ENCODE assay signal across 8 mouse cellular contexts in the genomic region with DNA sequence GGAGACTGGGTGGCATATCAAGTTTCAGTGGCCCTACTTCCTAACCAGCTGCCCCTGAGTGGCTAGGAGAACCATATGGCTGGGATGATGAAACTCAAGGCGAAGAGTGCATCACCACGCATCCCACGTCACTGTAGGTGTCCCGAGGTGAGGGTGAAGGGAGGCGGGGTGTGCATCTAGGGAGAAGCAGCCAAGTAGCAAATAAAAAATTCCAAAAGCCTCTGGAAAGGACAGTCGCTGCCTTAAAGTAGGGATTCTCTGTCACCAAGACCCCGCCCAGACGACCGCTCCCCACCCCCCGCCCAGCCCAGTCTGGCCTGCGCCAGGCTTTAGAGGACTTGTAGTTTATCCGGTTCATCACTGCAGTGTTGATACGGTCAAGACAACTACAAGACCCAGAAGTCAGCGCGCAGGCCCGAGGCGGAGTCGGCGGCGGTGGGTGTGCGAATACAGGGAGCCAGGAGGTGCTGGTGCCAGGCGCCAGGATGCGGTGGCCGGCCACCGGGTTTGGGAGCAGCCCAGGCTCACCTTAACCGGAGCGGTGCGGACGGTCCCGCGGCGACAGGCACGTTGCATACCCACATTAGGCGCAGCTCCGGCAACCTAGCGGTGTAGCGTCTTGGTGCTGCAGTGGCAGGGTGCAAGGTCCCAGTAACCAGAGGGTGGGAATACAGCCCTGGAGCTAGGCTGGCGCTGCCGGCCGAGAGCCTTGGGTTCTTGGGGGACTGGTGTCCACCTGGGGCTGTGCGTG. TPM values are rescaled to one million over a fixed set of nuclear protein-coding genes. Genes with fewer than 3 reads are reported as not detected.
DNase-seq lines count a peak whose midpoint lies in the region; ATAC-seq lines count a peak whose summit lies in the region.

A gene (plus strand): TSS at position 452 of the 751 bp plus-strand sequence.

- H3K9me3 ChIP-seq in intestine, embryonic 15.5 days, result no peaks in the 10 kb centered on the region
- no peaks in the 10 kb centered on the region for H3K9me3 ChIP-seq in midbrain, embryonic 10.5 days (replicated peaks)

- WGBS in intestine, embryonic 15.5 days, result under 1% methylated on average over 41 of the region's 41 CpGs
- under 1% methylated on average over 41 of the region's 41 CpGs for WGBS in midbrain, embryonic 10.5 days

- DNase-seq in adrenal gland, adult (ENCODE audit: inconsistent age in 2 of 2, low spot score in 1 of 2), result peak; percentile 95 to 98
- peak; percentile 97 for DNase-seq in embryo, embryonic 10 days (ENCODE audit: low spot score)
- DNase-seq in gastrocnemius, postnatal 36 days, result peak; percentile 87 to 93
- DNase-seq in left cerebral cortex, postnatal 25 days (ENCODE audit: low spot score in 2 of 2), result peak; percentile 95 to 99
- DNase-seq in midbrain, embryonic 10.5 days (ENCODE audit: low spot score), result peak; percentile 95
- peak; percentile 89 for DNase-seq in right cerebral cortex, postnatal 4 days

- H3K27ac ChIP-seq in intestine, embryonic 15.5 days, result peak within 1 kb of the TSS; percentile 4; the same call in 1 of the 2 replicates
- H3K27ac ChIP-seq in midbrain, embryonic 10.5 days (replicated peaks), result peak within 1 kb of the TSS; percentile 84

- H3K4me1 ChIP-seq in intestine, embryonic 15.5 days (replicated peaks), result 0 out of 2 replicates have a peak, but pooled peaks cover 6% of the 10 kb centered on the region
- H3K4me1 ChIP-seq in midbrain, embryonic 10.5 days, result peaks cover 19% of the 10 kb centered on the region

- peak within 1 kb of the TSS; percentile 79 for H3K4me3 ChIP-seq in intestine, embryonic 15.5 days (replicated peaks)
- H3K4me3 ChIP-seq in midbrain, embryonic 10.5 days, result peak within 1 kb of the TSS; percentile 89

- H3K4me2 ChIP-seq in intestine, embryonic 15.5 days (replicated peaks), result peak within 1 kb of the TSS; percentile 98

- no peaks in the 10 kb centered on the region for H3K36me3 ChIP-seq in intestine, embryonic 15.5 days
- 0 out of 2 replicates have a peak, but pooled peaks cover 3% of the 10 kb centered on the region for H3K36me3 ChIP-seq in midbrain, embryonic 10.5 days

- H3K9ac ChIP-seq in intestine, embryonic 15.5 days, result peak within 1 kb of the TSS; percentile 75

- ATAC-seq in intestine, embryonic 15.5 days, result peak; percentile 99
- ATAC-seq in erythroid progenitor cell, adult 5-6 weeks (replicated peaks; ENCODE audit: low FRiP score, poor library complexity, severe bottlenecking), result no peak

- no peaks in the 10 kb centered on the region for H3K27me3 ChIP-seq in intestine, embryonic 15.5 days (replicated peaks)
- H3K27me3 ChIP-seq in midbrain, embryonic 10.5 days (ENCODE audit: low read depth, poor library complexity, severe bottlenecking), result peaks cover 9% of the 10 kb centered on the region; the same call in 1 of the 2 replicates

- intact Hi-C loops in gastrocnemius, postnatal 36 days (cut with DNase I), result no loop called here
- intact Hi-C loops in left cerebral cortex, postnatal 25 days (cut with DNase I), result loop anchor here (1.0 kb wide), 1 partner anchor 25 kb away; no protein-coding TSS in a partner anchor

RNA-seq across cellular contexts. Expression of the gene that starts here (rescaled TPM):
- total RNA-seq in gastrocnemius, postnatal 36 days (2021), result 100 to 1,000 TPM; 303 to 317 TPM
- polyA plus RNA-seq in intestine, embryonic 15.5 days (2015; fragmentation: Nextera tagmentation; extraction: Ambion mirVana), result 15.3 and 17.0 TPM in 2 replicates
- total RNA-seq in left cerebral cortex, postnatal 25 days (2021), result 10 to 100 TPM; 52.8 to 60.2 TPM
- 31.9 and 33.0 TPM in 2 replicates for polyA plus RNA-seq in midbrain, embryonic 10.5 days (2016; fragmentation: Nextera tagmentation; extraction: Ambion mirVana)
- total RNA-seq in erythroid progenitor cell, adult 5-6 weeks (2015; ENCODE audit: low replicate concordance), result not detected in 2 replicates
- total RNA-seq in erythroid progenitor cell, adult 5-6 weeks (2017; ENCODE audit: low replicate concordance), result 0.64 TPM in 1 of 2 replicates, not detected in the other

Comparison
In these comparisons a context has a peak if more than half of its experiments do, and no peak if none do; other contexts are left out.
1. RNA of the gene that starts here (total RNA-seq): 303 to 317 TPM in gastrocnemius, postnatal 36 days and 52.8 to 60.2 TPM in left cerebral cortex, postnatal 25 days; 0.64 TPM in erythroid progenitor cell, adult 5-6 weeks; every median in the first group is over 10 times any median in the second.
2. RNA of the gene that starts here (total RNA-seq): 303 to 317 TPM in gastrocnemius, postnatal 36 days; 52.8 to 60.2 TPM in left cerebral cortex, postnatal 25 days; every median in the first group is over 4 times any median in the second.
3. Peak in every context shown above with its lines, with median percentiles within 50 percentile points of each other: DNase-seq.